Mouse (Mus musculus) sigmoid colon, adult 10 weeks (tissue): ENCODE results near the gene Gm10439. TPM values are rescaled to one million over a fixed set of nuclear protein-coding genes. Genes with fewer than 3 reads are reported as not detected.

Experiments used
- polyA plus RNA-seq: library from polyadenylated mRNA; stranded (reverse); fragments of 350-450 nt; fragmentation: Illumina TruSeq; extraction: RNeasy Lipid Tissue Mini Kit (QIAGEN cat#74804); gene quantifications from one replicate; pipeline ENCODE4 v1.2.3, GENCODE M21; 2014; ENCODE audit warnings: low read depth, low replicate concordance

Gm10439 gene
- polyA plus RNA-seq, result not detected

GRCm38 (mm10) chrX:149594270-149594669, at the start of gene Gm10439:
Gm10439 (plus strand) TSS chrX:149594570.

Other genes starting within 250 kb of the Gm10439 start
- gene Gm15085, start 147.0 kb upstream of the Gm10439 start, polyA plus RNA-seq, result not detected
- not detected for gene Gm15097, start 189.9 kb downstream of the Gm10439 start, polyA plus RNA-seq